Mouse (Mus musculus) bone marrow, adult 2 months (tissue): ENCODE measurements around the gene Camkmt.

Experiments
- CTCF ChIP-seq: fragments of 200-500 bp; IDR thresholded peaks from 2 replicates; pipeline ENCODE4 v1.5.1; 2011; ENCODE audit warnings: low read length, control low read depth; ENCODE audit not compliant: control insufficient read depth, insufficient read depth
- POLR2A ChIP-seq: fragments of 200-500 bp; IDR thresholded peaks from 2 replicates; pipeline ENCODE4 v1.6.1; 2011; ENCODE audit warnings: low read depth, mild to moderate bottlenecking, control low read depth, low read length, borderline replicate concordance; ENCODE audit not compliant: control insufficient read depth

- TF ChIP-seq CTCF: no peak
- no peak for TF ChIP-seq POLR2A
These were observed 213.3 kb downstream of the Camkmt start for GRCm38 (mm10) chr17:85303686-85304085.
